Mouse (Mus musculus) forebrain, embryonic 12.5 days (tissue): ENCODE results near the gene Arhgdia. TPM values are rescaled to one million over a fixed set of nuclear protein-coding genes. Genes with fewer than 3 reads are reported as not detected.

ENCODE experiments used
- ATAC-seq: fragments of 200-750 bp; cut with Nextera tagmentation; 2 replicates; pipeline ENCODE4 v1.8.0; 2017; ENCODE audit warnings: moderate TSS enrichment; ENCODE audit not compliant: low FRiP score
- H3K27ac ChIP-seq: fragments of 300-500 bp; sonication (generic); 2 replicates; pipeline ENCODE4 v1.5.1; 2016; ENCODE audit warnings: mild to moderate bottlenecking
- H3K27me3 ChIP-seq: fragments of 300-500 bp; sonication (generic); 2 replicates; pipeline ENCODE4 v1.6.1; 2016; ENCODE audit warnings: mild to moderate bottlenecking
- H3K36me3 ChIP-seq: fragments of 300-500 bp; sonication (generic); replicated peaks from 2 replicates; pipeline ENCODE4 v1.6.1; 2016; ENCODE audit warnings: mild to moderate bottlenecking
- H3K4me1 ChIP-seq: fragments of 300-500 bp; sonication (generic); 2 replicates; pipeline ENCODE4 v1.6.1; 2016
- H3K4me2 ChIP-seq: fragments of 300-500 bp; sonication (generic); 2 replicates; pipeline ENCODE4 v1.6.1; 2016; ENCODE audit warnings: mild to moderate bottlenecking, moderate library complexity
- H3K4me3 ChIP-seq: fragments of 300-500 bp; sonication (generic); replicated peaks from 2 replicates; pipeline ENCODE4 v1.5.1; 2016; ENCODE audit warnings: mild to moderate bottlenecking
- H3K9ac ChIP-seq: fragments of 300-500 bp; sonication (generic); 2 replicates; pipeline ENCODE4 v1.6.1; 2016; ENCODE audit warnings: mild to moderate bottlenecking
- H3K9me3 ChIP-seq: fragments of 300-500 bp; sonication (generic); 2 replicates; pipeline ENCODE4 v1.6.1; 2016
- WGBS: fragments of 180-500 bp; shearing (Covaris S2); methylation state at CpG from one replicate; pipeline ENCODE4 v1.1.7; 2016; 5-methylcytosine and 5-hydroxymethylcytosine counted together
- polyA plus RNA-seq: library from polyadenylated mRNA; unstranded; fragments of >200 nt; fragmentation: Nextera tagmentation; extraction: Ambion mirVana; gene quantifications from 2 replicates; pipeline ENCODE4 v1.2.1, GENCODE M21; 2016

Gene Arhgdia
- polyA plus RNA-seq, 1 experiment from 2014 or later = 496 TPM

DNA sequence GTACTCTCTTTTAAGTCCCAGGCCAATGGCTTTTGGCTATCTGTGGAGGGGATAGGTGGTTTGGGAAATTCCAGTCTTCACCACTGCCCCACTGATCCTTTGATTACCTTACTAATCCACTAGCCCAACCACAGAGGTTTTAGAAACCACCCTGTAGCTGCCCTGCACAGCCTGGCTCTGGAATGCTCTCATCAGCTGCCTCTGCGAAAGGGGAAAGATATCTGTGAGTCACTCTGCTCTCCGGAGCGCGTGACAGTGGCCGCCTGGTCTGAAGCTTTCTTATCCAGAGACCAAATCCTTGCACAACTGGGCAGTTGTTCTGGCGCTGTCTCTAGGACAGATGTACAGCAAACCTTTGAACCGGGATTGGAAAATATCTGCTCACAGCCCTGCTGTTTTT, 26.6 kb downstream of the Arhgdia start:
- 84% methylated on average over 7 of the region's 7 CpGs for WGBS
- no peak for ATAC-seq

DNA sequence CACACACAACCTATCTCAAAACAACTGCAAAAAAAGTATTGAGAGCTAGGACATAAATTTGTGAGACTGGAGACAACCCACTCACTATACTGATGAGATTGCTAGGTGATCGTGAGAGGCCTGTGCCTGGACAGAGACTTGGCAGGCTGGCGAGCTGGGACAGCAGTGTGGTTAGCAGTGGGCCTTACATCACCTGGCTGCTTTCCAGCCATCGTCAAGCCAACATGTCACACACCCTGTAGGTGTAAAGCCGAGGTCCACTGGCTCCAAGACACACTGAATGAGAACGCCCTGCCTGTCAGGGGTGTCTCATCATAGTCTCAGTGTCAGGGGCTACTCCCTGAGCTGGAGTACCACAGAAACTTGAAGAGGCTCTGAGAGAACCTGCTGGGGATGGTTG, 28.7 kb downstream of the Arhgdia start:
- Histone ChIP-seq H3K27ac (no peak overlapping the region), H3K9me3 (peaks cover 4% of the 10 kb centered on the region; the same call in 1 of the 2 replicates), H3K4me2 (no peak overlapping the region), H3K9ac (no peak overlapping the region), H3K4me1 (peaks cover 21% of the 10 kb centered on the region), H3K4me3 (no peak overlapping the region), H3K27me3 (no peaks in the 10 kb centered on the region), H3K36me3 (no peaks in the 10 kb centered on the region)
- no peak for ATAC-seq
- WGBS = 79% methylated on average over 5 of the region's 5 CpGs

More for the DNA sequence above, 26.6 kb downstream of the Arhgdia start:
- Histone ChIP-seq H3K27ac (no peak overlapping the region), H3K4me3 (no peak overlapping the region), H3K27me3 (no peaks in the 10 kb centered on the region), H3K9ac (no peak overlapping the region), H3K9me3 (peaks cover 4% of the 10 kb centered on the region; the same call in 1 of the 2 replicates), H3K36me3 (peaks cover 11% of the 10 kb centered on the region), H3K4me1 (peaks cover 7% of the 10 kb centered on the region), H3K4me2 (no peak overlapping the region)

DNA sequence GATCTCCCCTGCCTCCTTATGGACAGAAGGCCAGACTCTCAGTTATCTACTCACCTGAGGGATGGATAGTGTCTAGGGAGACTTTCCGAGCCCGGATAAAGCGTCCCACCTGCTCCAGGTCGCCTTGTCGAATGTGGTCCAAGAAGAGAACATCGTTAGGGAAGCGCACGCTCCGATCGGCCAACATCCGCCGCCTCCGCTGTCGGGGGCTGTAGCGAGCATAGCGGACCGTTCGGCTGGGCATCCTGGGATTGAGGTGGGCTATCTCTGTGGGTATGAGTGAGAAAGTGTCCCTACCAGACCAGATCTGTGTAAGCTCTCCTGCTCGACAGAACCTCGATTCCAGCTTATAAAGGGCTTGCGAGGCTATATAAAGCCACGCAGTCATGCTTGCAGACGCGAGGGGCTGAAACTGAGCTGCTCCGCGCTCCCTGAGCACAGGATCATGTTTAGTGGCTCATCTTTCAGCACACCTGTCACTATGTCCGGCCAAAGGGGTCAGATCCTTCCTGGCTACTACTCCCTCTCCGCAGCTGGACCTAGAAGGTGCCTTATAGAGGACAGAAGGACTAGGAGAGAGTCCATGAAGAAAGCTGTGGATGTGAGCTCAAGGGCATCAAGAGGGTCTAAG, 30.5 kb downstream of the Arhgdia start, which contains the start of gene Ppp1r27:
TSS of gene Ppp1r27 (minus strand) at position 323 of the 631 bp plus-strand sequence.
- H3K9me3 ChIP-seq = no peaks in the 10 kb centered on the region
- H3K4me3 ChIP-seq = peak within 1 kb of the TSS; percentile 98
- peak within 1 kb of the TSS; percentile 76 for H3K4me2 ChIP-seq
- peak within 1 kb of the TSS; percentile 99 for H3K9ac ChIP-seq
- peak within 1 kb of the TSS; percentile 63; the same call in 1 of the 2 replicates for H3K27ac ChIP-seq
- H3K27me3 ChIP-seq = no peaks in the 10 kb centered on the region
- H3K4me1 ChIP-seq = peaks cover 27% of the 10 kb centered on the region
- 96% methylated on average over 28 of the region's 28 CpGs for WGBS
- H3K36me3 ChIP-seq = no peaks in the 10 kb centered on the region
- ATAC-seq = no peak

DNA sequence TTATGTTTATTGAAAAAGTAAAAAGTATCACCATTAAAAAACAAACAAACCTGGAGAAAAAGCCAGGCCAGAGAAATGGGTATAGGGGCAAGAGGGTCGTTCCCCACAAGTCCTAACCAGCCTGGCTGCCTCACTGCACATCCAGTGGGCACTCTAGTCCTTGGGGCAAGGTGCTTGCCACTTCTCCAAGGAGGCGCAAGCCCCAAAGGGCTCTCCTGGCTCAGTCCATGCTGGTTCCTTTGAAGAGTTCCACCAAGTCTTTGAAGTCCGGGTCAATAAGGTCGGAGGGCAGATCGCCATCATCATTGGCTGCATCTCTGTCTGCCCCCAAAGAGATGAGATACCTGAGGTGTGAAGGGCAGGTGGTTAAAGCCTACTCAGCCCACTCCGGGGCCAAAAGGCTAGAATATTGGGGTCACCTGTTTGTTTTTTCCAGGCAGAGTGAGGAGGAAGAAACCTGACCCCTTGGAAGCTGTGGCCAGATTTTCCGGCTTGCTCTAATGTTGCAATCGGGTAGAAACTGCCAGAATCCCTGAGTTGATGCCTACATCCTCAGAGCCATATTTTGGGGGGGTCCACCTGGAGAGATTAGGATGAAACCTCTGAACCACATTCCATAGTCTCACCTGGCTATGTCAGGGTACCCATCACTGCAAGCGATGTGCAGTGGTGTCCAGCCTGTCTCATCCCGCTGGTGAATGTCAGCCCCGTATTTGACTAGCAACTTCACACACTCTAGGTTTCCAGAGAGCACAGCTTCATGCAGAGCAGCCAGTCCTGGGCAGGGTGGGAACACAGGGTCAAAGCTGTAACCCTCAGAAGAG, 31.2 kb downstream of the Arhgdia start:
- Histone ChIP-seq H3K9me3 (no peaks in the 10 kb centered on the region), H3K27ac (peak overlapping the region; percentile 63; the same call in 1 of the 2 replicates), H3K4me2 (peak overlapping the region; percentile 76), H3K4me1 (peaks cover 27% of the 10 kb centered on the region), H3K27me3 (no peaks in the 10 kb centered on the region), H3K36me3 (no peaks in the 10 kb centered on the region), H3K4me3 (peak overlapping the region; percentile 98), H3K9ac (peak overlapping the region; percentile 99)
- 72% methylated on average over 11 of the region's 11 CpGs for WGBS
- ATAC-seq = peak; percentile 61

DNA sequence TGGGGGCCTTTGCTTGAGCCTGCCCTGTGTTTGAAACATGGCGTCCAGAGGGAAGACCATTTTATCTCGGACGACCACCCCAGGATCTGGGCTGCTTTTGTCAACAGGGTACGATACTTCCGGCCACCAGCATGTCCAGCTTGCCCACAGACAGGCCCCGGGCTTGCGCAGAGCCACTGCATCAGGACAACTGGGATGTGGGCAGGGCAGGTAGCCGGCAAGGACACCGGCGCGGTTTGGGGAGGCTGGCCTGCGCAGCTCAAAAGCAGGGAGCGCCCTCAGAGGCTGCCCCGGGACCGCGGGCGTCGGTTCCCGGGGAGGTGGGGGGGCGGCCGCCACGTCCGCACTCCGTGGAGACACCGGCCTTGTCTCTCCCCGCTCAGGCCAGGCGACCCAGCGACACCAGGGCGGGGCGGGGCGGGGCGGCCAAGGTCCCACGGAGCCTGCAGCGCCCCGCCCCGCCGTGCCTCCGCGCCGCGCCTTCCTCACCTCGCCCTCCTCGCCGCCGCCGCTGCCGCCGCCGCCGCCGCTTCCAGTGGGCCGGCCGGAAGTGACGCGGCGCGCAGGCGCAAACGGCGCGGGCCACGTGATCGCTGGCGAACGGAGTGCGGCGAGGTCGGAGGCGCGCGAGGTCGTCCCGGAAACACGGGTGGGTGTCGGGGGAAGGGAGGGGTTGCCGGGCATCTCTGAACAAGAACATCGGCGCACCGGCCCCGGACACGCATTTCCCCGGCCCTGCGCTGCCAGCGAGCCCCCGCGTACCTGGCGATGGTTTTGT, 32.1 kb downstream of the Arhgdia start, which contains the start of gene Mcrip1:
TSS of gene Mcrip1 (minus strand) at position 560 of the 778 bp plus-strand sequence.
- H3K4me1 ChIP-seq = peaks cover 27% of the 10 kb centered on the region
- H3K4me3 ChIP-seq = peak within 1 kb of the TSS; percentile 98
- no peaks in the 10 kb centered on the region for H3K27me3 ChIP-seq
- H3K9ac ChIP-seq = peak within 1 kb of the TSS; percentile 99
- peak within 1 kb of the TSS; percentile 88 for H3K27ac ChIP-seq
- 2% methylated on average over 77 of the region's 87 CpGs for WGBS
- H3K4me2 ChIP-seq = peak within 1 kb of the TSS; percentile 76
- peaks cover 6% of the 10 kb centered on the region for H3K36me3 ChIP-seq
- ATAC-seq = peak; percentile 90
- H3K9me3 ChIP-seq = no peaks in the 10 kb centered on the region

DNA sequence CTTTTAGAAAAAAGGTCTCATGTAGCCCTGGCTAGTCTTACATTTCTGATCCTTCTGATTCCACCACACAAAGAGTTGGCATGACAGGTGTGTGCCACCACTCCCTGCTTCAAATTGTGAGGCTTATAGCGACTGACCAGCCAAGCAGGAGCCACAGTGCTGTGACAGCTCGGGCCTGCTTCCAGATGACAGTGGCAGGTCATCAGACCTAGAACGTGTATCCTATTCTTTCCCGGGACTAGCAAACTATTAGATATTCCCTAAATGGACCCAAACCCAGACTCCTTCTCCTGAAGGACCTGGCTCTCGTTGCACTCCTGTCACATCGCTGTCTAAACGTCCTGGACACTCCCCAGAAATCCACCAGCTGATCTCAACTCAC, 32.6 kb downstream of the Arhgdia start:
- Histone ChIP-seq H3K27ac (peak overlapping the region; percentile 88; the same call in 1 of the 2 replicates), H3K9ac (peak overlapping the region; percentile 99), H3K4me2 (peak overlapping the region; percentile 76), H3K27me3 (no peaks in the 10 kb centered on the region), H3K4me3 (peak overlapping the region; percentile 98), H3K36me3 (peaks cover 12% of the 10 kb centered on the region), H3K9me3 (no peaks in the 10 kb centered on the region), H3K4me1 (peaks cover 27% of the 10 kb centered on the region)
- 27% methylated on average over 7 of the region's 7 CpGs for WGBS
- no peak for ATAC-seq

DNA sequence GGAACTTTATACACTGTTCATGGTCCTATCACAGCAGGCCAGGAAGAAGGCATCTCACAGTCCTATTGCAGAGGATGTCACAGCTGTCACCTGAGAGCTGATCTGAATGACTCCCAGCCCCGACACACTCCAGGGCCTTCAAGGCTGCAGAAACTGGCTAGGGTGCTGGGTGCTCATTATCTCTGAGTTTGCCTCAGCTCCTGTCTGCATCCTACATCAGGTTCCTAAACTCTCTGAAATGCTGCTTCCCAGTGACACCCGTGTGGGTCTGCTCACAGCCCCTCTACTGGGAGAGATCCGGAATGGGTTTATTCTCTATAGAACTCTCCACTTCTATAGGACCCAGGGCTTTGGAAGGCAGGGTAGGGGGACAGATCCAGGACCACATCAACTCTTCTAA, 33.2 kb downstream of the Arhgdia start:
- Histone ChIP-seq H3K36me3 (peaks cover 18% of the 10 kb centered on the region), H3K27me3 (no peaks in the 10 kb centered on the region), H3K4me2 (peak overlapping the region; percentile 76), H3K27ac (no peak overlapping the region), H3K9me3 (no peaks in the 10 kb centered on the region), H3K4me1 (peaks cover 27% of the 10 kb centered on the region), H3K4me3 (peak overlapping the region; percentile 98), H3K9ac (peak overlapping the region; percentile 99)
- 82% methylated on average over 3 of the region's 3 CpGs for WGBS
- ATAC-seq = no peak

DNA sequence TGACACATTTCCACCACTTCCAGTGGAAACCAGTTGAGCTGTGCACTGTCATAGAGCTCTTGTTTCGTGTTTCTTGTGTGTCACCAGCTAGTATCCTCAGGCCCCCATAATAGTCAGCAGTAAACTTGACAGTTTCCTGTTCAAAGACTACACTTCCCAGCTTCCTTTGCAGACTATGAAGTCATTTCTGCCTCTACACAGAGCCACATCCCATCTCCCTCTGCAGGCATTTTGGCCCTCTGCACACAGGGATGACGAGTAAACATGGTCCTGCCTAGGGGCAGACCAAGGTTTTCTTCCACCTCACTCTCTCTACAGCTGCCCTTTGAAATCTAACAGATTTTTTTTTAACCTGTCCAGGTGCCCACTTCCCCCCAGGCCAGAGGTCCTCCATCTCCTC, 34.0 kb downstream of the Arhgdia start:
- no peaks in the 10 kb centered on the region for H3K27me3 ChIP-seq
- ATAC-seq = no peak
- H3K9me3 ChIP-seq = no peaks in the 10 kb centered on the region
- no peak overlapping the region for H3K27ac ChIP-seq
- peaks cover 25% of the 10 kb centered on the region for H3K36me3 ChIP-seq
- 63% methylated on average over 2 of the region's 2 CpGs for WGBS
- no peak overlapping the region for H3K4me2 ChIP-seq
- peaks cover 27% of the 10 kb centered on the region for H3K4me1 ChIP-seq
- no peak overlapping the region for H3K4me3 ChIP-seq
- peak overlapping the region; percentile 40; the same call in 1 of the 2 replicates for H3K9ac ChIP-seq

DNA sequence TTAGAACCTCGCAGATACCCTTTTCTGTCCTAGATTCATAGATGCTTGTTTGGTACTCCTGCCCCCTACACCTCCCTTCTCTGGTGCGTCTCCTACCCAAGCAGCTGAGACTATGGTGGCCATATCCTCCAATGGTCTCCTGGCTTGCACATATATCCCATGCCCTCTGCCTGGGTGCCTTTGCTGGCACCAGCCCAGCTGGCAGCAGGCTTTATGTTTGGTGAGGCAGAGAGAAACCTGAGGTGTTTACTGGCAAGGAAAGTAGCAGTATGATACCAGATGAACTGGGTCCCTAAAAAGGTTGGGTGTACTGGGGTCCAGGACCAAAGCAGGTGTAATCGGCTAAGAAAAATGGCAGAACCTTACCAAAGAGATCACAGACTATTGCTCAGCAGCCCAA, 35.5 kb downstream of the Arhgdia start:
- no peak overlapping the region for H3K4me3 ChIP-seq

DNA sequence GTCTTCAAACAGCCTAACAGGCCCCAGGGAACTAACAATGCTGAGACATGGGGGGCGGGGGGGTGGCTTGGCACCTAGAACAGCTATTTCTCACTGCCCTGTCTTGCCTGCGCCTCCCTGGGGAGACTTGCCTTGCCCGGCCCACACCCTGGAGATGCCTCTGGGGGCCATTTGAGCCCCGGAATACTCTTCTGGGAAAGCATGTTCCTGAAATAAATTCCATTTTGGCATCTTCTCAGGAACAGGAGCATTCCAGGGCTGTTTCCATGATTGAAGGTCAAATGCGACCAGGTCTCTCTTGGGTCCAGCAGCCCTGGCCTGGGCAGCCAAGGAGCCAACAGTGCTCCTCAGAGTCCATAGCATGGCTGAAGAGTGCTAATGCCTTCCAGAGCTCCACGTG, 39.0 kb downstream of the Arhgdia start:
- Histone ChIP-seq H3K4me2 (no peak overlapping the region), H3K4me3 (no peak overlapping the region), H3K9me3 (no peaks in the 10 kb centered on the region), H3K4me1 (peaks cover 23% of the 10 kb centered on the region), H3K27me3 (no peaks in the 10 kb centered on the region; the same call in 1 of the 2 replicates), H3K27ac (no peak overlapping the region), H3K9ac (no peak overlapping the region), H3K36me3 (peaks cover 37% of the 10 kb centered on the region)
- ATAC-seq = no peak
- 85% methylated on average over 6 of the region's 6 CpGs for WGBS

More for the DNA sequence above, 35.5 kb downstream of the Arhgdia start:
- no peak overlapping the region for H3K27ac ChIP-seq
- ATAC-seq = no peak
- peaks cover 27% of the 10 kb centered on the region for H3K4me1 ChIP-seq
- peaks cover 37% of the 10 kb centered on the region for H3K36me3 ChIP-seq
- no peaks in the 10 kb centered on the region for H3K9me3 ChIP-seq
- H3K9ac ChIP-seq = no peak overlapping the region
- H3K4me2 ChIP-seq = no peak overlapping the region
- no peaks in the 10 kb centered on the region for H3K27me3 ChIP-seq
- WGBS = 93% methylated on average over 3 of the region's 3 CpGs

DNA sequence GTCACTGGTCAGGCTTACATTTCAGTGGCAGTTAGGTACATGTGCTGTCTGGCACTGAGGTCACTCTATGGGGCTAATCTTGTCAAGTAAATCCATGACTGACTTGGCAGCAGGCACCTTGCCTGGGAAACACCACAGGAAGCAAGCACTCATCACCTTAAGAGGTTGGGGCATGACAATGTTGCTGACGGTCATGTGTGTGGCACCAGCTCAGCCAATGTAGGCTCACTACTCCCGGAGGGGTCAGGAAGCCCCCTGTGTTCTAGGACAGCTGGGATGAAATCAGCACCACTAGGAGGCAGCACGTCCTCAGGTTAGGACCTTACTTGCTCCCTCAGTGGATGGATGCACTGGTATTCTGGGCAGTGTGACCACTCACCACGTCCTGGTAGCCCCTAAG, 39.5 kb downstream of the Arhgdia start:
- H3K9me3 ChIP-seq = no peaks in the 10 kb centered on the region
- H3K4me1 ChIP-seq = peaks cover 21% of the 10 kb centered on the region
- WGBS = 34% methylated on average over 4 of the region's 4 CpGs
- H3K9ac ChIP-seq = no peak overlapping the region
- no peak overlapping the region for H3K4me3 ChIP-seq
- no peak for ATAC-seq
- H3K4me2 ChIP-seq = no peak overlapping the region
- H3K36me3 ChIP-seq = peaks cover 37% of the 10 kb centered on the region
- no peaks in the 10 kb centered on the region; the same call in 1 of the 2 replicates for H3K27me3 ChIP-seq
- H3K27ac ChIP-seq = no peak overlapping the region
